Comparison of ENCODE assay signal across 15 mouse cellular contexts in genomic region chr3:81535448-81536205, GRCm38 (mm10).
DNase-seq lines count a peak whose midpoint lies in the region; ATAC-seq and TF ChIP-seq lines count a peak whose summit lies in the region.
"Had no signal": no experiment of that assay in that cellular context is flagged by ENCODE, and none has a peak within 500 bp of the region (broad histone marks: within the 10 kb centered on the region; RNA-seq: fewer than 3 reads in every experiment).

No protein-coding gene starts in this region.

- H3K27me3 ChIP-seq in liver, embryonic 12.5 days (replicated peaks), result no peaks in the 10 kb centered on the region
- no peaks in the 10 kb centered on the region for H3K27me3 ChIP-seq in intestine, embryonic 15.5 days (replicated peaks)
- H3K27me3 ChIP-seq in stomach, embryonic 14.5 days (ENCODE audit: control insufficient read depth, insufficient read depth, low read length), result no peaks in the 10 kb centered on the region
- H3K27me3 ChIP-seq: CH12.LX had no signal

- H3K36me3 ChIP-seq in liver, embryonic 12.5 days, result no peaks in the 10 kb centered on the region
- no peaks in the 10 kb centered on the region for H3K36me3 ChIP-seq in intestine, embryonic 15.5 days
- no peaks in the 10 kb centered on the region for H3K36me3 ChIP-seq in stomach, embryonic 14.5 days (ENCODE audit: control insufficient read depth, insufficient read depth, low read length)

- TF ChIP-seq POLR2A in brain, embryonic 14.5 days (IDR thresholded peaks at IDR 0.05; ENCODE audit: borderline replicate concordance, extremely low read depth, insufficient read depth, insufficient read length, poor library complexity, severe bottlenecking), result no peak

- TF ChIP-seq CTCF in brain, embryonic 14.5 days (IDR thresholded peaks at IDR 0.05; ENCODE audit: borderline replicate concordance, extremely low read depth, insufficient read depth, insufficient read length), result no peak

- WGBS in liver, embryonic 12.5 days (ENCODE audit: insufficient replicate concordance), result 68% methylated on average over 4 of the region's 4 CpGs
- 36% methylated on average over 4 of the region's 4 CpGs for WGBS in intestine, embryonic 15.5 days
- 48% methylated on average over 4 of the region's 4 CpGs for WGBS in stomach, embryonic 14.5 days

- no peak overlapping the region for H3K4me2 ChIP-seq in liver, embryonic 12.5 days
- no peak overlapping the region for H3K4me2 ChIP-seq in intestine, embryonic 15.5 days (replicated peaks)
- H3K4me2 ChIP-seq in stomach, embryonic 14.5 days (replicated peaks; ENCODE audit: low read depth, low read length), result no peak overlapping the region

- H3K9me3 ChIP-seq in liver, embryonic 12.5 days (replicated peaks), result no peaks in the 10 kb centered on the region
- H3K9me3 ChIP-seq in intestine, embryonic 15.5 days, result no peaks in the 10 kb centered on the region
- no peaks in the 10 kb centered on the region for H3K9me3 ChIP-seq in stomach, embryonic 14.5 days (ENCODE audit: control insufficient read depth, low read depth, low read length)

- no peak for DNase-seq in liver
- DNase-seq in brain, embryonic 14.5 days (ENCODE audit: low read depth), result peak; percentile 38
- no peak for DNase-seq in cerebellum, adult 11-12 months
- DNase-seq in urinary bladder, postnatal 4 days (ENCODE audit: low spot score in 2 of 2), result no peak
- DNase-seq: heart, adult 11 months; kidney, postnatal 25 days; left cerebral cortex, postnatal 4 days; thymus, postnatal 4 days had no signal

- H3K4me3 ChIP-seq in liver, embryonic 12.5 days, result no peak overlapping the region
- no peak overlapping the region for H3K4me3 ChIP-seq in intestine, embryonic 15.5 days (replicated peaks)
- no peak overlapping the region for H3K4me3 ChIP-seq in stomach, embryonic 14.5 days (ENCODE audit: low read depth, low read length)
- H3K4me3 ChIP-seq: myocyte had no signal

- H3K4me1 ChIP-seq in liver, embryonic 12.5 days, result no peaks in the 10 kb centered on the region
- H3K4me1 ChIP-seq in intestine, embryonic 15.5 days (replicated peaks), result no peaks in the 10 kb centered on the region
- H3K4me1 ChIP-seq in stomach, embryonic 14.5 days (ENCODE audit: control insufficient read depth, insufficient read depth, low read length), result no peaks in the 10 kb centered on the region

- ATAC-seq in liver, embryonic 12.5 days, result 0 out of 2 replicates have a peak, but pooled peaks have one; percentile 30
- peak; percentile 100 for ATAC-seq in intestine, embryonic 15.5 days
- peak; percentile 85 for ATAC-seq in stomach, embryonic 14.5 days (ENCODE audit: insufficient number of reproducible peaks, insufficient read depth, low FRiP score, low read depth)
- ATAC-seq in inflammation-experienced regulatory T-cells, adult 6 months, result no peak
- ATAC-seq: forebrain, embryonic 14.5 days had no signal

- no peak overlapping the region for H3K27ac ChIP-seq in liver, embryonic 12.5 days
- H3K27ac ChIP-seq in intestine, embryonic 15.5 days, result no peak overlapping the region
- H3K27ac ChIP-seq in stomach, embryonic 14.5 days (ENCODE audit: low read length), result no peak overlapping the region

- H3K9ac ChIP-seq in liver, embryonic 12.5 days, result no peak overlapping the region
- no peak overlapping the region for H3K9ac ChIP-seq in intestine, embryonic 15.5 days
- H3K9ac ChIP-seq in stomach, embryonic 14.5 days (replicated peaks; ENCODE audit: low read depth, low read length), result no peak overlapping the region
